Mouse (Mus musculus): ENCODE data around the gene Ptprd. TPM values are rescaled to one million over a fixed set of nuclear protein-coding genes. Genes with fewer than 3 reads are reported as not detected.

Ptprd gene
- polyA plus RNA-seq, 1 experiment from 2014 or later, result 46.2 TPM

DNA sequence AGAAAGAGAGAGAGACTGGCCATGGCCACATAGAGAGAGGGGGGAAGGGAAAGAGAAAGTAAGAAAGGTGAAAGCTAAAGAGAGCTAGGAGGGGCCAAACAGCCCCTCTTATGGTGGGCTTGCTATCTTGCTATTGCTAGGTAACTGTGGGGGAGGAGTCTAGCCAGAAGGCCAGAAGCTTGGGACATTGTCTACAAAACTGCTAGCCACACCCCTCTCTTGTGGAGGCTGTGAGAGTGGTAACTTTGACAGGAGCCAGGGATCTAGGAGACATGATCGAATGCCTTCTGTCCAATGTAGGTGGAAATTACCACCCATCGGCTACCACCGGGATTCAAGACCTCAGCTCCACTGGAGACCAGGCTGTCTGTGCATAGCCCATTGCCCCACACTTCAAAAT lies 1899.2 kb downstream of the Ptprd start:
- ATAC-seq (ENCODE audit: low read depth), result no peak
- H3K4me1 ChIP-seq (ENCODE audit: control insufficient read depth, insufficient read depth, low read length), result no peaks in the 10 kb centered on the region
- 89% methylated on average over 3 of the region's 3 CpGs for WGBS
- no peak for DNase-seq (ENCODE audit: low spot score)
- H3K9ac ChIP-seq (ENCODE audit: low read depth, low read length), result no peak overlapping the region
- H3K27ac ChIP-seq (replicated peaks; ENCODE audit: low read depth, low read length), result no peak overlapping the region
- no peak overlapping the region for H3K4me2 ChIP-seq (ENCODE audit: low read depth, low read length)
- H3K27me3 ChIP-seq (replicated peaks; ENCODE audit: control insufficient read depth, insufficient read depth, low read length), result no peaks in the 10 kb centered on the region
- no peak overlapping the region for H3K4me3 ChIP-seq (ENCODE audit: low read depth, low read length)
- H3K36me3 ChIP-seq (ENCODE audit: control insufficient read depth, insufficient read depth, low read length), result 0 out of 2 replicates have a peak, but pooled peaks cover 4% of the 10 kb centered on the region
- H3K9me3 ChIP-seq (ENCODE audit: control insufficient read depth, low read length), result no peaks in the 10 kb centered on the region

DNA sequence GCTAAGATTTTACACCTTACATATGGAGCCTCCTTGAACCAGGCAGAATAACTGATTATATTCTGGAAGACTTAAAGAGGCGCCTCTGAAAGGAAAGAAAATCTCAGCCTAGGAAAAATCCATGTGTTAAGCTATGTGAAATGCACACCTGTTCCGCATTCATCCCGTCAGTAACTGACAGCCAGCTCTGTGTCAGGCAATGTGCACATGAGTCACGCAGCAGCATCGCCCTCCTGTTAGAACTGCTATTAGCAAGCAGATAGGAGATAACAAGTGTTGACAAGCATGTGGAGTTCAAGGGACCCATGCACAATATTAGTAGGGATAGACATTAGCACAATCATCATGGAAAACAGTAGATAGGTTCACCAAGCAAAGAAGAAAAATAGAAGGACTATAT lies 1905.8 kb downstream of the Ptprd start:
- H3K9ac ChIP-seq (ENCODE audit: low read depth, low read length), result no peak overlapping the region
- DNase-seq (ENCODE audit: low spot score) (peak; percentile 62), ATAC-seq (ENCODE audit: low read depth) (peak; percentile 22; the same call in 1 of the 2 replicates)
- no peaks in the 10 kb centered on the region for H3K4me1 ChIP-seq (ENCODE audit: control insufficient read depth, insufficient read depth, low read length)
- no peaks in the 10 kb centered on the region for H3K9me3 ChIP-seq (ENCODE audit: control insufficient read depth, low read length)
- 58% methylated on average over 5 of the region's 5 CpGs for WGBS
- no peak overlapping the region for H3K4me2 ChIP-seq (ENCODE audit: low read depth, low read length)
- no peak overlapping the region for H3K27ac ChIP-seq (replicated peaks; ENCODE audit: low read depth, low read length)
- H3K27me3 ChIP-seq (replicated peaks; ENCODE audit: control insufficient read depth, insufficient read depth, low read length), result no peaks in the 10 kb centered on the region
- H3K36me3 ChIP-seq (ENCODE audit: control insufficient read depth, insufficient read depth, low read length), result no peaks in the 10 kb centered on the region
- H3K4me3 ChIP-seq (ENCODE audit: low read depth, low read length), result no peak overlapping the region

DNA sequence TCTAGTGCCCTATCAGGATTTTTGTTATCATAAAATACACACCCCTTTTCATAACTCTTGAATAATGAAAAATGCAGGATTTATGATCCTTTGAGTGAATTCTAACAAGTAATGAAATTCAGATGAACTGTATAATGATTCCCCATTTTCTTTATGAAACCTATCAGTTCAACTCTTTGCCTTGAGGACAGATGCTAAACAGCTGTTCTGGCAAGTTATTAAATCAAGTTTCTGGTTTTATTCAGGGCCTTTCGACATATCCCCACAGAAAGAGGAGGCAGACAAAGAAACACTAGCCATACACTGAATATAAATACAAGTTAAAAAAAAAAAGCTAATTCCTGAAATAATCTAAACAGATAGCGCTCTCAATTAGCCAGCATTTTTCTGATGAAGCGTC lies 1914.4 kb downstream of the Ptprd start:
- no peak for ATAC-seq (ENCODE audit: low read depth)
- 57% methylated on average over 3 of the region's 3 CpGs for WGBS
- peaks cover 10% of the 10 kb centered on the region for H3K4me1 ChIP-seq (ENCODE audit: control insufficient read depth, insufficient read depth, low read length)

DNA sequence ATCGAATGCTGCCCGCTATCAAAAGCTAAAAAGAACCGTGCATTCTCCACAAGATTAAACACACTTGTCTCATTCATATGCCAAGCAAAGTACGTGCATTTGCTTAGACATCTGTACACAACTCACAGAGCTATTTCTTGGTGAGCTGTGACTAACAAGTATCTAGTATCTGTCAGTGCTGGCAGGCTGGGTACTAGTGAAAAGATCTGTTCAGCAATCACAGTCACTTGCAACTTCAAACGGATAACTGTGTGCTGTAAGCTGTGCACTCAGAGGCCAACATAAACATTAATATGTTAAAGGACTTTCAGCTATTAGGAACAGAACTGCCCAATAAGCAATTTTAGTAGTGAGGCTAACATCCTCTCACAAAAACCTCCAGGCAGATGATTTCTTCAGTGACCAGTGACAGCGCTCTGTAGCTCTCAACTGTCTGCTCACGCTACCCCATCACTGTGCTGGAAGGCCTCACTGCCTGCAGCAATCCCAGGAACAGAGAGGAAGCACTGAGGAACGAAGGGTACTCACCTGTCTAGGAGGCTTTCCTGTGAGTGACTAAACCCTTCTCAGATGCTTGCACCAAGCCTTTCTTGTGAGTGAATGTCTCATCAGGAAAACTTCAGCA lies 1918.9 kb downstream of the Ptprd start:
- no peaks in the 10 kb centered on the region for H3K9me3 ChIP-seq (ENCODE audit: control insufficient read depth, low read length)
- H3K4me2 ChIP-seq (ENCODE audit: low read depth, low read length), result no peak overlapping the region
- no peak overlapping the region for H3K9ac ChIP-seq (ENCODE audit: low read depth, low read length)
- H3K4me1 ChIP-seq (ENCODE audit: control insufficient read depth, insufficient read depth, low read length), result peaks cover 19% of the 10 kb centered on the region
- ATAC-seq (ENCODE audit: low read depth) (no peak), DNase-seq (ENCODE audit: low spot score) (peak; percentile 31)
- no peaks in the 10 kb centered on the region for H3K36me3 ChIP-seq (ENCODE audit: control insufficient read depth, insufficient read depth, low read length)
- H3K27ac ChIP-seq (replicated peaks; ENCODE audit: low read depth, low read length), result no peak overlapping the region
- H3K4me3 ChIP-seq (ENCODE audit: low read depth, low read length), result no peak overlapping the region
- H3K27me3 ChIP-seq (replicated peaks; ENCODE audit: control insufficient read depth, insufficient read depth, low read length), result no peaks in the 10 kb centered on the region
- 64% methylated on average over 8 of the region's 8 CpGs for WGBS

More for the DNA sequence above, 1914.4 kb downstream of the Ptprd start:
- H3K27me3 ChIP-seq (replicated peaks; ENCODE audit: control insufficient read depth, insufficient read depth, low read length), result no peaks in the 10 kb centered on the region
- peak; percentile 61 for DNase-seq (ENCODE audit: low spot score)
- H3K9me3 ChIP-seq (ENCODE audit: control insufficient read depth, low read length), result no peaks in the 10 kb centered on the region
- no peak overlapping the region for H3K9ac ChIP-seq (ENCODE audit: low read depth, low read length)
- H3K4me2 ChIP-seq (ENCODE audit: low read depth, low read length), result no peak overlapping the region
- no peaks in the 10 kb centered on the region for H3K36me3 ChIP-seq (ENCODE audit: control insufficient read depth, insufficient read depth, low read length)
- H3K4me3 ChIP-seq (ENCODE audit: low read depth, low read length), result no peak overlapping the region
- H3K27ac ChIP-seq (replicated peaks; ENCODE audit: low read depth, low read length), result no peak overlapping the region; the same call in 1 of the 2 replicates

DNA sequence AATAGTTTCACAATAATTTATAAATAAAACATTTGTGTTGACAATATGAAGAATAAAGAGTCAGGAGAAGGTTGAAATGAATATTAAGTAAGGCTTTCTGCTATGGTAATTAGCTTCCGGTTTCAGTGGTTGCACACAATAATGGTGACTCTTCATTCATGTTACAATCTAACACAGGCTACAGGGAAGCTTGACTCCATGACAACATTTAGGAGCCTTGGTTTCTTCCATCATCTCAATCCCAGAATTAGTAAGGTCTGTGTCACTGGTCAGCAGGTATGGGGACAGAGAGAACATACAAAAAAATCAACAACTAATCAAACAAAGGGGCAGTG lies 1921.3 kb downstream of the Ptprd start:
- DNase-seq (ENCODE audit: low spot score), result no peak
- H3K27me3 ChIP-seq (replicated peaks; ENCODE audit: control insufficient read depth, insufficient read depth, low read length), result no peaks in the 10 kb centered on the region
- no peak for ATAC-seq (ENCODE audit: low read depth)
- peaks cover 13% of the 10 kb centered on the region; the same call in 1 of the 2 replicates for H3K4me1 ChIP-seq (ENCODE audit: control insufficient read depth, insufficient read depth, low read length)
- no peak overlapping the region for H3K9ac ChIP-seq (ENCODE audit: low read depth, low read length)
- no peak overlapping the region for H3K27ac ChIP-seq (replicated peaks; ENCODE audit: low read depth, low read length)
- 72% methylated on average over 1 of the region's 1 CpGs for WGBS
- no peaks in the 10 kb centered on the region for H3K9me3 ChIP-seq (ENCODE audit: control insufficient read depth, low read length)
- no peaks in the 10 kb centered on the region for H3K36me3 ChIP-seq (ENCODE audit: control insufficient read depth, insufficient read depth, low read length)
- H3K4me3 ChIP-seq (ENCODE audit: low read depth, low read length), result no peak overlapping the region
- H3K4me2 ChIP-seq (ENCODE audit: low read depth, low read length), result no peak overlapping the region

DNA sequence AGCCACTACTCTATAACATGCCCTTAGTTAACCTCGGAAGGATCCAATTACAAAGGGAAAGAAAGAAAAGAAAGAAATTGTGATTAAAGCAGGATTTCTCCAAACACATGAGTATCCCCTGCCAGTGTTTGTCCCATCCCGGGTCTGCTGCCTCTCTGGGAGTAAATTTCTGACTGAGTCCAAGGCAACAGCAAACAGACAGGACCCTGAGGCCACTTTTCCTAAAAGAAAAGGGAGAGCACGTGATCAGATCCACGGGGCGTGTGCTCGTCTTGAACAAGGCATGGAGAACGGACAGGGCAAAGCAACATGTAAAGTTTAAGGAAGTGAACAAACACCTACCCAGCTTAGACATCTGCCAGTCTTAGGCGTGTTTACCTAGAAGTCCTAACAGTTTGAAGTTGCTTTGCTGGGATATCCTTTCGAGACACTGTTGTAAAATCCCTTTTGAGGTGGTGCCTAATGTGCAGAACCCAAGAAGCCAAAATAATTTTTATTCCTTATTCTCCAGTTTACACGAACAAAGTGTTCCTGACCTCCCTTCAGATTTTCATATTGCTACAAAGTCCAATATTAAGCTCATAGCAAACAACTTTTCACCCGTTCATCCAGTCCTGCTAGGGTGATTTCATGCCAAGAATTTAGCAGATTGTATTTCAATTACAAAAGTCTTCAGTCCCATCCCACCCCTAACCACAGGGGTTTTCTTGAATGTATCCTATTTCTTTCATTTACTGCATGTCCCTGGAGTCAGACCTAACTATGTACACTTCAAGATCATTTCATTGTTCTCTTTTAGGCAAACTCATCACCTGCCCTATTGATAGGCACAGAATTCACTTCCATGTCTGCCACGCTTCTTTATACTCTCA lies 1921.9 kb downstream of the Ptprd start:
- Histone ChIP-seq H3K27me3 (replicated peaks; ENCODE audit: control insufficient read depth, insufficient read depth, low read length) (no peaks in the 10 kb centered on the region), H3K4me1 (ENCODE audit: control insufficient read depth, insufficient read depth, low read length) (peaks cover 13% of the 10 kb centered on the region; the same call in 1 of the 2 replicates), H3K36me3 (ENCODE audit: control insufficient read depth, insufficient read depth, low read length) (no peaks in the 10 kb centered on the region), H3K4me3 (ENCODE audit: low read depth, low read length) (no peak overlapping the region), H3K9me3 (ENCODE audit: control insufficient read depth, low read length) (no peaks in the 10 kb centered on the region), H3K27ac (replicated peaks; ENCODE audit: low read depth, low read length) (no peak overlapping the region), H3K9ac (ENCODE audit: low read depth, low read length) (no peak overlapping the region), H3K4me2 (ENCODE audit: low read depth, low read length) (no peak overlapping the region)
- DNase-seq (ENCODE audit: low spot score) (peak; percentile 55), ATAC-seq (ENCODE audit: low read depth) (peak; percentile 80)
- 30% methylated on average over 12 of the region's 12 CpGs for WGBS

DNA sequence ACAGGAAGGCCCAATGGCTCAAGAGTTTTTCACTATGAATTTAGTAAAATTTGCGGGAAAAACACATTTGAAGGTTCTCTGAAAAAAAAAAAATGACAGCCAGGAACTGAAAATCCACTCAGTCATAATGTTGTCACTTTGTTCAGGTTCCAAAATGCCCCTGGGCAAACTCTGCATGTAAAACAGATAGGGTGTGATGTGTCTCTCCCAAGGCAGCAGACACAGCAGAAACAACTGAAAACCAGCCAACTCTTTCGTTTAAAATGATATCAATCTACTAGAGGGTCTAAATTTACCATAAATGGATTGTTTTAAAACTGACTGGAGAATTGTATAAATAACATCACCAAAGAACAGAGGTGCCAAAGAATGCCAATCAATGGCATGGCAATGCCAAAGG lies 1925.7 kb downstream of the Ptprd start:
- Histone ChIP-seq H3K4me2 (ENCODE audit: low read depth, low read length) (no peak overlapping the region), H3K4me1 (ENCODE audit: control insufficient read depth, insufficient read depth, low read length) (peaks cover 13% of the 10 kb centered on the region; the same call in 1 of the 2 replicates), H3K36me3 (ENCODE audit: control insufficient read depth, insufficient read depth, low read length) (no peaks in the 10 kb centered on the region), H3K4me3 (ENCODE audit: low read depth, low read length) (no peak overlapping the region), H3K9me3 (ENCODE audit: control insufficient read depth, low read length) (no peaks in the 10 kb centered on the region), H3K27me3 (replicated peaks; ENCODE audit: control insufficient read depth, insufficient read depth, low read length) (no peaks in the 10 kb centered on the region), H3K27ac (replicated peaks; ENCODE audit: low read depth, low read length) (no peak overlapping the region), H3K9ac (ENCODE audit: low read depth, low read length) (no peak overlapping the region)
- WGBS, result 38% methylated on average over 2 of the region's 2 CpGs
- peak; percentile 48 for DNase-seq (ENCODE audit: low spot score)
- no peak for ATAC-seq (ENCODE audit: low read depth)

DNA sequence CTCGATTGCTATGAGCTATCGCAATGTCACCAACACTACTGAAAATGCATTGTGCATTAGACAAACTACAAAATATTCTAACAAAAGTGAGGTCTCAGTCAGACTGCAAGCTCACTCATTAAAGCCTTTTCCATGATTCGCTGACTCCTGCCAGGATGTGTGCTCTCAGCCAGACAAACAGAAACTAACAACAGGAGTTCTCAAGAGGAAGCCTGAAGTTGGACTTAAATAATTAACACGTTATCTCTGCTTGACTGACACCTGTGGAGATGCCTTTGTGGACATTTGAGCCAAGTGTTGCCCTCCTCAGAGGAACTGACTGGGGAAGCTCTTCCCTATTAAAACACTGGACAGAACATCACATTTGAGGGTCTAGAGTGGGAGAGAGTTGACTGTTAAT lies 1928.9 kb downstream of the Ptprd start:
- H3K27me3 ChIP-seq (replicated peaks; ENCODE audit: control insufficient read depth, insufficient read depth, low read length), result no peaks in the 10 kb centered on the region
- no peak overlapping the region for H3K27ac ChIP-seq (replicated peaks; ENCODE audit: low read depth, low read length)
- H3K9me3 ChIP-seq (ENCODE audit: control insufficient read depth, low read length), result no peaks in the 10 kb centered on the region
- WGBS, result 54% methylated on average over 4 of the region's 4 CpGs
- no peak for DNase-seq (ENCODE audit: low spot score)
- H3K9ac ChIP-seq (ENCODE audit: low read depth, low read length), result no peak overlapping the region
- ATAC-seq (ENCODE audit: low read depth), result no peak
- no peak overlapping the region for H3K4me3 ChIP-seq (ENCODE audit: low read depth, low read length)
- H3K4me2 ChIP-seq (ENCODE audit: low read depth, low read length), result no peak overlapping the region
- no peaks in the 10 kb centered on the region for H3K36me3 ChIP-seq (ENCODE audit: control insufficient read depth, insufficient read depth, low read length)
- no peaks in the 10 kb centered on the region; the same call in 1 of the 2 replicates for H3K4me1 ChIP-seq (ENCODE audit: control insufficient read depth, insufficient read depth, low read length)

Measured in embryonic facial prominence, embryonic 14.5 days (tissue).